Mouse (Mus musculus) limb, embryonic 11.5 days (tissue): ENCODE measurements around the gene Gpat2. TPM values are rescaled to one million over a fixed set of nuclear protein-coding genes. Genes with fewer than 3 reads are reported as not detected.

Experiments
- ATAC-seq: fragments of 200-750 bp; cut with Nextera tagmentation; 2 replicates; pipeline ENCODE4 v1.8.0; 2017; ENCODE audit warnings: low read depth; ENCODE audit not compliant: insufficient number of reproducible peaks, low FRiP score, low TSS enrichment
- DNase-seq: peaks from one replicate; pipeline ENCODE4 v3.0.0-alpha.2; 2015; ENCODE audit warnings: low spot score
- H3K27ac ChIP-seq: fragments of 300-500 bp; sonication (generic); replicated peaks from 2 replicates; pipeline ENCODE4 v1.5.1; 2014; ENCODE audit warnings: low read depth, mild to moderate bottlenecking, low read length
- H3K27me3 ChIP-seq: fragments of 300-500 bp; sonication (generic); 2 replicates; pipeline ENCODE4 v1.6.1; 2014; ENCODE audit warnings: mild to moderate bottlenecking, low read length, mixed read lengths; ENCODE audit not compliant: control insufficient read depth, insufficient read depth
- H3K36me3 ChIP-seq: fragments of 300-500 bp; sonication (generic); 2 replicates; pipeline ENCODE4 v1.6.1; 2014; ENCODE audit warnings: mild to moderate bottlenecking, low read length, moderate library complexity, mixed read lengths; ENCODE audit not compliant: control insufficient read depth, insufficient read depth
- H3K4me1 ChIP-seq: fragments of 300-500 bp; sonication (generic); 2 replicates; pipeline ENCODE4 v1.6.1; 2014; ENCODE audit warnings: low read length, mixed read lengths; ENCODE audit not compliant: control insufficient read depth, insufficient read depth
- H3K4me2 ChIP-seq: fragments of 300-500 bp; sonication (generic); 2 replicates; pipeline ENCODE4 v1.6.1; 2014; ENCODE audit warnings: low read depth, mild to moderate bottlenecking, moderate library complexity; ENCODE audit not compliant: severe bottlenecking
- H3K4me3 ChIP-seq: fragments of 300-500 bp; sonication (generic); 2 replicates; pipeline ENCODE4 v1.5.1; 2014; ENCODE audit warnings: low read depth, low read length
- H3K9ac ChIP-seq: fragments of 300-500 bp; sonication (generic); 2 replicates; pipeline ENCODE4 v1.6.1; 2014; ENCODE audit warnings: mild to moderate bottlenecking, low read length
- H3K9me3 ChIP-seq: fragments of 300-500 bp; sonication (generic); 2 replicates; pipeline ENCODE4 v1.6.1; 2016; ENCODE audit warnings: low read length; ENCODE audit not compliant: control insufficient read depth
- WGBS: fragments of 180-500 bp; shearing (Covaris S2); extraction: QIAGEN DNeasy Blood & Tissue Kit; methylation state at CpG from one replicate; pipeline ENCODE4 v1.1.7; 2014; 5-methylcytosine and 5-hydroxymethylcytosine counted together
- polyA plus RNA-seq: library from polyadenylated mRNA; unstranded; fragments of >200 nt; fragmentation: Nextera tagmentation; extraction: Ambion mirVana; gene quantifications from 2 replicates; pipeline ENCODE4 v1.2.1, GENCODE M21; 2014

Gene Gpat2
- polyA plus RNA-seq, 1 experiment from 2014 or later = not detected

DNA sequence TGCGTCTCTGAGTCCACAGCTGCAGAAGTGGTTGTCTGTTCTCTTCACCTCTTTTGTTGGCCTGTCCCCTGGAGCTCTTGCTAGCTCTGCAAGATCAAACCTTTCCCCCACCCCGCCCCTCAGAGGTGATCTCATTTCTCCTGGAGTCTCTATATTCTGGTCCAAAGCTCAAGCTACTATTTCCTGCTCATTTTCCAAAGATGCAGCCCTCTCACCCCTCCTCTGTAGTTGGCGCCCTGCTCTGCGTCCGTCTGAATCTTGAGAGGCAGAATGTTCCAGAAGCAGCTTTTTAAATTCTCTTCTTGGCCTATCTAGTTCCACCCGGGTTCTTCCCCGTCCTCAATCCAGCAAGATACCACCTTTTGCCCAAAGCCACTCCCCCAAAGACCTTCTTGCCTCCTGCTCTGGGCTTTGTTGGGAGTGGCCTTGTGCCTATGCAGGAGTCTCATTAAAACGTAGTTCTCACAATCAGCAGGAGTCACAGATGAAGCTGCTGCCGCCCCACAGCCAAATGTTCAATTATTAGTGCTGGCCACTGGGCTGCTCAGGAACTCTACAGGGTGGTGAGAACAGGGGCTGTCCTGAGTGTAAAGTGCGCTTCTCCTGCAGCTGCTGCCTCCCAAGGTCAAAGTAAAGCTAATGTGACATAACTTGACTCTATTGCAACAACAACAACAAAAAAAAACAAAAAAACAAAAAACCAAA is 6.6 kb upstream of the Gpat2 start:
- no peaks in the 10 kb centered on the region for H3K36me3 ChIP-seq
- H3K27ac ChIP-seq = no peak overlapping the region
- no peak overlapping the region for H3K9ac ChIP-seq
- no peak overlapping the region for H3K4me2 ChIP-seq
- ATAC-seq (no peak), DNase-seq (no peak)
- 61% methylated on average over 10 of the region's 10 CpGs for WGBS
- H3K4me1 ChIP-seq = no peaks in the 10 kb centered on the region
- H3K4me3 ChIP-seq = no peak overlapping the region
- no peaks in the 10 kb centered on the region for H3K9me3 ChIP-seq
- no peaks in the 10 kb centered on the region for H3K27me3 ChIP-seq

DNA sequence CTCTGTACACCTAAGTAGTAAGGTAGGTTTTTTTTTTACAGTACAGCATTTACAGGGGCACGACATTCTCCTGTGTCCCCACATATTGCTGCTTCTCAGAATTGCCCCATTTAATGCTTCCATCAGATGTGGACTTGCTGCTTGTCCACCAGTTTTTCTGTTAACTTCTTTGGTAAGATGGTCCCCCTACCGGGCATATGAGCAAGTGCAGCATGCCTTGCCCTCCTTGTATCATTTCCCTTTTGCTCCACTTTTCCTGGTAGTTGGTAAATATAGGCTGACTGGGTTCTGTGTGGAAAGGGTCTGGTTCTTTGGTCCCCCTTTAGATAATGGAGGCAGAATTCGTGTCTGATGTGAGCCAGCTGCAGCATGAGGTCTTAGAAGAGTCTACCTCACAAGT is 5.2 kb downstream of the Gpat2 start:
- Histone ChIP-seq H3K4me2 (no peak overlapping the region), H3K9me3 (no peaks in the 10 kb centered on the region), H3K36me3 (no peaks in the 10 kb centered on the region), H3K27me3 (no peaks in the 10 kb centered on the region), H3K4me3 (no peak overlapping the region), H3K9ac (no peak overlapping the region), H3K4me1 (no peaks in the 10 kb centered on the region), H3K27ac (no peak overlapping the region)
- peak; percentile 57 for DNase-seq
- no peak for ATAC-seq
- 30% methylated on average over 3 of the region's 3 CpGs for WGBS

DNA sequence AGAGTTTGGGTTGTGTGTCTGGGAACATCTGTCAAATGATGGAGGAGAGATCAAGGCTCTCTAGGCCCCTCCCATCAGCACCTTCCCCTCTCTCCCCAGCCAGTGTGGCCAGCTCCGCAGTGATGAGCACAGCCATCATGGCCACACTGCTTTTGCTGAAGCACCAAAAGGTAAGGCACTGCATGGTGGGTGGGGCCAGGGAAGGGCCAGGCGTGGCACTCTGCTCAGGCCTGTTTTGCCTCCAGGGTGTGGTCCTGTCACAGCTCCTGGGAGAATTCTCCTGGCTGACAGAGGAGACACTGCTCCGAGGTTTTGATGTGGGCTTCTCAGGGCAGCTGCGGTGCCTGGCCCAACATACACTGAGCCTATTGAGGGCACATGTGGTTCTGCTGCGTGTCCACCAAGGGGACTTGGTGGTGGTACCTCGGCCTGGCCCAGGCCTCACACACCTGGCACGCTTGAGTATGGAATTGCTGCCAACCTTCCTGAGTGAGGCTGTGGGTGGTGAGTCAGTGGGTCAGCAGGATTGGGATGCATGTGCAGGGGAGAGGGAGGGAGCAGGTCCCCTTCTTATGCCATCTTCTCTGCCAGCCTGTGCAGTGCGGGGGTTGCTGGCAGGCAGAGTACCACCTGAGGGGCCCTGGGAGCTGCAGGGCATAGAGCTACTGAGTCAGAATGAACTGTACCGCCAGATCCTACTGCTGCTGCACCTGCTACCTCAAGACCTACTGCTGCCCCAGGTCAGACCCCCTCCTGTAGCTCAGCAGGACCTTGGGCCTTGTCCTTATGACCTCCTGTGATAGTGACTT is 8.7 kb downstream of the Gpat2 start:
- 72% methylated on average over 9 of the region's 9 CpGs for WGBS
- H3K9ac ChIP-seq = no peak overlapping the region
- H3K4me3 ChIP-seq = no peak overlapping the region
- peaks cover 7% of the 10 kb centered on the region; the same call in 1 of the 2 replicates for H3K36me3 ChIP-seq
- no peak for DNase-seq
- no peak overlapping the region for H3K4me2 ChIP-seq
- H3K27ac ChIP-seq = no peak overlapping the region
- no peaks in the 10 kb centered on the region for H3K4me1 ChIP-seq
- H3K27me3 ChIP-seq = no peaks in the 10 kb centered on the region
- no peak for ATAC-seq
- H3K9me3 ChIP-seq = no peaks in the 10 kb centered on the region

DNA sequence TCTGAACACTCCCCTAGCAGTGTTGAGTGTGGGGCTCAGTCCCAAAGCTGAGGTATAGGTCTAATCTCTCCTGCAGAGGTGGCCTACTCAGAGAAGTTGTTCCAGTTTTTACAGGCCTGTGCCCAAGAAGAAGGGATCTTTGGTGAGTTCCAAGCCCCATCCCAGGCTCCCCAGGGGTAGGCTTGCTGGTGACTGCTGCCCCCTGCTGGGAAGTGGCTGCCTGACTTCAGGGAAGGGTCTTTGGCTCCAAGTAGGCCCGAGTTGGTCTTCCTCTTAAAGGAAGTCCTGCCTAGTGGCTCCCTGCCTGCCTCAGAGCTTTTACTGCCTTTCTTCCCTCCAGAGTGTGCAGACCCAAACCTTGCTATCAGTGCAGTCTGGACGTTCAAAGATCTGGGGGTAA is 10.1 kb downstream of the Gpat2 start:
- Histone ChIP-seq H3K9me3 (no peaks in the 10 kb centered on the region), H3K27ac (no peak overlapping the region), H3K4me1 (no peaks in the 10 kb centered on the region), H3K9ac (no peak overlapping the region), H3K27me3 (no peaks in the 10 kb centered on the region), H3K4me2 (no peak overlapping the region), H3K4me3 (no peak overlapping the region), H3K36me3 (peaks cover 7% of the 10 kb centered on the region; the same call in 1 of the 2 replicates)
- 39% methylated on average over 2 of the region's 2 CpGs for WGBS
- peak; percentile 67 for DNase-seq
- ATAC-seq = no peak

DNA sequence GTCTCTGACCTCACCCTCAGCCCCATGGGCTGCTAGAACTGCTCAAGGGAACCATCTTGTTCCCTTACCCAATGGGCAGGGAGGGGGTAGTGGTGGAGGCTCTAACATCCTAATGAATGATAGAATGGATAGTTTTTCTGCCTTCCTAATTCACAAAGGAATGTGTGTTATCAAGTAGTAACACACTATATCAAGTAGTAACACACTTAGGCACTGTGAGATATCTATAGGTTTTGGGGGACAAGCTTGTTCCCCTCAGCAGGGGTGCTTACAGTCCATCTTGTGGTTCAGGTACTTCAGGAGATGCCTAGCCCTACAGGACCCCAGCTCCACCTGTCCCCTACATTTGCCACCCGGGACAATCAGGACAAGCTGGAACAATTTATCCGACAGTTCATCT is 10.6 kb downstream of the Gpat2 start:
- Histone ChIP-seq H3K4me2 (no peak overlapping the region), H3K27ac (no peak overlapping the region), H3K27me3 (no peaks in the 10 kb centered on the region), H3K4me3 (no peak overlapping the region), H3K36me3 (peaks cover 7% of the 10 kb centered on the region; the same call in 1 of the 2 replicates), H3K4me1 (no peaks in the 10 kb centered on the region), H3K9ac (no peak overlapping the region), H3K9me3 (no peaks in the 10 kb centered on the region)
- ATAC-seq (no peak), DNase-seq (no peak)
- 97% methylated on average over 2 of the region's 2 CpGs for WGBS

DNA sequence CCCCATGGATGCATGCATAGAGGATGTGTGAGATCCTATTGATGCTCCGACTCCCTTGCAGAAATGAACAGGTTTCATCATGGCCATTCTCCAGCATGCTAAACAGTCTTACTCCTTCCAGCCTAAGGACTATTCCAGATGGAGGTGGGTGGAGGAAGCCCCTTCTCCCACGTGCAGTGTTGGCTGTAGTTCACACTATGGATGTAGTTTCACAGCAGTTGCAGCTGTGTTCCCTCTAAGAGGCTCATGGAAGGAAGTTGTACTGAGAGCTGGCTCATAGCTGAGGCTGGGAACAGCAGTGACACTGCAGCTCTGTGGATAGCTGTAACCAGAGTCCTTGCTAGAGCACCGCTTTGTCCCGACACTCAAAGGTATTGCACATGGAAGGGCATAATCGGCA is 12.7 kb downstream of the Gpat2 start:
- Histone ChIP-seq H3K4me2 (no peak overlapping the region), H3K36me3 (peaks cover 7% of the 10 kb centered on the region; the same call in 1 of the 2 replicates), H3K27me3 (no peaks in the 10 kb centered on the region), H3K4me3 (no peak overlapping the region), H3K27ac (no peak overlapping the region), H3K9me3 (no peaks in the 10 kb centered on the region), H3K4me1 (no peaks in the 10 kb centered on the region), H3K9ac (no peak overlapping the region)
- 93% methylated on average over 5 of the region's 5 CpGs for WGBS
- ATAC-seq (no peak), DNase-seq (no peak)

DNA sequence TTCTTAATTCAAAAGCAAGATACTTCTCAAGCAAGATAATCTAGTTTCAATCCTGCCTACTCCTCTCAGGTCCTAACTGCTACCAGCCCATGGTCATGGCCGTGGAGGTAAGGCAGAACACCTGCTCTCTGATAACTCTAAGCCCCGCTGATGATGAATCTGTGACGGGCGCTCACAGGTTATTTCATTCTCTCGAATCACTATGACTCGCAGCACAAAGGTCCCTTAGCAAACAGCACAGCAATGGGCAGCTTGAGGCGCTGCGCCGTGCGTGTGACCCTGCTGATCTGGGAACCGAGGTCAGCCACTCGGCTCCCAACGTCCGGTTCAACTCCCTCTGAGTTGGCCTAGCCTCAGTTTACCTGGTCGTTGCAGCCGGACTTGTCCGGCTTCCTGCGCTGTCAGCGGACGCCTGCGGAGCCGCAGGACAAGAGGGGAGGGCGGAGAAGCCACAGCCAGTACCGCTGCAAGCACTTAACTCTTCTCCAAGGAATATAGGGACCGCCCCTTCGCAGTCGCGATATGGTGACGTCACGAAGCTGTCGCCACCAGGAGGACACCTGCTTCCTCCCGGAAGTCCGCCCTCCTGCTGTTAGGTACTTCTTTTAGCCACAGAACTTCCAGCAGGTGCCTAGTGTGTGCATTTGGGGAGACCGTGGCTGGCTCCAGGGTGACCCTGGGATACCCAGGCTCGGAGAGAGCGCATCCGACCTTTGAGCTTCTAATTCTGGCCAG is 19.2 kb downstream of the Gpat2 start, which contains the start of gene Fahd2a:
Gene Fahd2a, minus strand, starts transcription at position 511 of the 735 bp plus-strand sequence.
- Histone ChIP-seq H3K4me3 (peak within 1 kb of the TSS; percentile 61), H3K36me3 (no peaks in the 10 kb centered on the region), H3K4me1 (no peaks in the 10 kb centered on the region; the same call in 1 of the 2 replicates), H3K9me3 (no peaks in the 10 kb centered on the region), H3K27ac (no peak within 1 kb of the TSS), H3K9ac (peak within 1 kb of the TSS; percentile 74), H3K27me3 (no peaks in the 10 kb centered on the region), H3K4me2 (peak within 1 kb of the TSS; percentile 49)
- ATAC-seq = peak; percentile 81
- WGBS = 4% methylated on average over 37 of the region's 37 CpGs
- DNase-seq = peak; percentile 94

DNA sequence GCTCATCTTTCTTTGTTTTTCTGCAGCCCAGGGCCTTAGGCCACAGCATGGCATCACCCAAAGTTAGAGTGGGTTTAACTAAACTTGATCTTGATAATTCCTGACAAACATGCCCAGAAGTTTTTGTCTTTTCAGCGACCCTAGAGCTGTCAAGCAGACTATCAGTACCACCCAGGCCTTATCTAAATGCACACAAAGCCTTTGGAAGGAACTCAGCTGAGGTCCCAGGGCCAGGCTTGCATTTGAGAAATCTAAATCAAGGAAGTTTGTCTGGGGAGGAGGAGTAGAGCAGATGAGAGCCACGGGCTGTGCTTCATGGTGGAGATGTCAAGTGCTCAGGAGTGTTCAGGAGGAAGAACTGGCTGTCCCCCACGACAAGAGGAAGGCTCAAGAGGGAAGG is 21.8 kb downstream of the Gpat2 start:
- Histone ChIP-seq H3K27ac (no peak overlapping the region), H3K4me1 (no peaks in the 10 kb centered on the region; the same call in 1 of the 2 replicates), H3K9me3 (no peaks in the 10 kb centered on the region), H3K27me3 (no peaks in the 10 kb centered on the region), H3K36me3 (no peaks in the 10 kb centered on the region), H3K4me3 (no peak overlapping the region), H3K9ac (no peak overlapping the region), H3K4me2 (no peak overlapping the region)
- 55% methylated on average over 3 of the region's 3 CpGs for WGBS
- ATAC-seq = no peak
- no peak for DNase-seq
